Mouse (Mus musculus) heart, embryonic 16.5 days (tissue): ENCODE measurements around the gene Srsf3. TPM values are rescaled to one million over a fixed set of nuclear protein-coding genes. Genes with fewer than 3 reads are reported as not detected.
"Not testable (repeated sequence)": the region's sequence is repeated elsewhere in the genome, so short reads cannot be mapped to it uniquely, and the experiment has no call there.

Experiments used
- ATAC-seq: fragments of 200-750 bp; cut with Nextera tagmentation; replicated peaks from 2 replicates; pipeline ENCODE4 v1.8.0; 2017; ENCODE audit warnings: moderate number of reproducible peaks; ENCODE audit not compliant: insufficient read depth, low FRiP score; ENCODE audit errors: extremely low read depth
- H3K27ac ChIP-seq: fragments of 300-500 bp; sonication (generic); 2 replicates; pipeline ENCODE4 v1.5.1; 2014; ENCODE audit warnings: mild to moderate bottlenecking, low read length, control low read depth, moderate library complexity
- H3K27me3 ChIP-seq: fragments of 300-500 bp; sonication (generic); 2 replicates; pipeline ENCODE4 v1.6.1; 2014; ENCODE audit warnings: low read length, mixed read lengths; ENCODE audit not compliant: control insufficient read depth, insufficient read depth
- H3K36me3 ChIP-seq: fragments of 300-500 bp; sonication (generic); 2 replicates; pipeline ENCODE4 v1.6.1; 2014; ENCODE audit not compliant: control insufficient read depth, insufficient read depth
- H3K4me1 ChIP-seq: fragments of 300-500 bp; sonication (generic); 2 replicates; pipeline ENCODE4 v1.6.1; 2014; ENCODE audit warnings: low read length, mixed read lengths; ENCODE audit not compliant: control insufficient read depth, insufficient read depth
- H3K4me2 ChIP-seq: fragments of 300-500 bp; sonication (generic); 2 replicates; pipeline ENCODE4 v1.6.1; 2014; ENCODE audit warnings: low read depth, mild to moderate bottlenecking, control low read depth, low read length
- H3K4me3 ChIP-seq: fragments of 300-500 bp; sonication (generic); 2 replicates; pipeline ENCODE4 v1.5.1; 2014; ENCODE audit warnings: mild to moderate bottlenecking, control low read depth, low read length
- H3K9ac ChIP-seq: fragments of 300-500 bp; sonication (generic); 2 replicates; pipeline ENCODE4 v1.6.1; 2014; ENCODE audit warnings: low read length, control low read depth
- H3K9me3 ChIP-seq: fragments of 300-500 bp; sonication (generic); replicated peaks from 2 replicates; pipeline ENCODE4 v1.6.1; 2016; ENCODE audit warnings: low read length; ENCODE audit not compliant: control insufficient read depth
- WGBS: fragments of 180-500 bp; shearing (Covaris S2); extraction: QIAGEN DNeasy Blood & Tissue Kit; methylation state at CpG from one replicate; pipeline ENCODE4 v1.1.7; 2014; 5-methylcytosine and 5-hydroxymethylcytosine counted together
- polyA plus RNA-seq: library from polyadenylated mRNA; unstranded; fragments of >200 nt; fragmentation: Nextera tagmentation; extraction: Ambion mirVana; gene quantifications from 2 replicates; pipeline ENCODE4 v1.2.1, GENCODE M21; 2015

Srsf3 gene
- polyA plus RNA-seq, 1 experiment from 2014 or later, result 367 TPM

GRCm38 (mm10) chr17:29063121-29063987 lies 30.9 kb downstream of the Srsf3 start:
- Histone ChIP-seq H3K4me1 (peaks cover 21% of the 10 kb centered on the region), H3K27ac (no peak overlapping the region; the same call in 1 of the 2 replicates), H3K9ac (no peak overlapping the region), H3K4me2 (no peak overlapping the region), H3K9me3 (no peaks in the 10 kb centered on the region), H3K36me3 (no peaks in the 10 kb centered on the region), H3K27me3 (no peaks in the 10 kb centered on the region), H3K4me3 (no peak overlapping the region)
- WGBS, result 50% methylated on average over 8 of the region's 8 CpGs
- no peak for ATAC-seq

GRCm38 (mm10) chr17:29063988-29064285 lies 31.5 kb downstream of the Srsf3 start:
- Histone ChIP-seq H3K4me3 (no peak overlapping the region), H3K4me1 (peaks cover 18% of the 10 kb centered on the region), H3K9me3 (no peaks in the 10 kb centered on the region), H3K27me3 (no peaks in the 10 kb centered on the region), H3K4me2 (no peak overlapping the region), H3K27ac (no peak overlapping the region), H3K36me3 (no peaks in the 10 kb centered on the region), H3K9ac (no peak overlapping the region)
- WGBS, result 75% methylated on average over 2 of the region's 2 CpGs
- no peak for ATAC-seq

- no peaks in the 10 kb centered on the region for H3K27me3 ChIP-seq
- H3K27ac ChIP-seq, result no peak overlapping the region
- ATAC-seq, result no peak
- no peaks in the 10 kb centered on the region for H3K9me3 ChIP-seq
- 88% methylated on average over 21 of the region's 21 CpGs for WGBS
- no peak overlapping the region for H3K4me2 ChIP-seq
- H3K9ac ChIP-seq, result no peak overlapping the region
- H3K4me1 ChIP-seq, result peaks cover 24% of the 10 kb centered on the region
- no peaks in the 10 kb centered on the region for H3K36me3 ChIP-seq
- H3K4me3 ChIP-seq, result no peak overlapping the region
Observed at GRCm38 (mm10) chr17:29065245-29065940, 33.0 kb downstream of the Srsf3 start.

GRCm38 (mm10) chr17:29065971-29066370 lies 33.5 kb downstream of the Srsf3 start:
- H3K9me3 ChIP-seq, result no peaks in the 10 kb centered on the region
- no peak overlapping the region for H3K4me2 ChIP-seq
- 93% methylated on average over 3 of the region's 3 CpGs for WGBS
- no peaks in the 10 kb centered on the region for H3K36me3 ChIP-seq
- no peaks in the 10 kb centered on the region for H3K27me3 ChIP-seq
- no peak for ATAC-seq
- peaks cover 24% of the 10 kb centered on the region for H3K4me1 ChIP-seq
- no peak overlapping the region for H3K4me3 ChIP-seq
- no peak overlapping the region for H3K9ac ChIP-seq
- H3K27ac ChIP-seq, result no peak overlapping the region

GRCm38 (mm10) chr17:29067416-29067815 lies 35.0 kb downstream of the Srsf3 start:
- H3K4me3 ChIP-seq, ATAC-seq: not testable (repeated sequence)
- 73% methylated on average over 3 of the region's 3 CpGs for WGBS

GRCm38 (mm10) chr17:29067847-29068246 lies 35.4 kb downstream of the Srsf3 start:
- WGBS, result 59% methylated on average over 5 of the region's 5 CpGs
- no peak overlapping the region for H3K4me2 ChIP-seq
- H3K9ac ChIP-seq, result no peak overlapping the region
- H3K27me3 ChIP-seq, result no peaks in the 10 kb centered on the region
- H3K27ac ChIP-seq, result no peak overlapping the region
- ATAC-seq, result no peak
- no peaks in the 10 kb centered on the region for H3K9me3 ChIP-seq
- H3K4me3 ChIP-seq, result no peak overlapping the region
- H3K4me1 ChIP-seq, result peaks cover 17% of the 10 kb centered on the region
- no peaks in the 10 kb centered on the region for H3K36me3 ChIP-seq

More at GRCm38 (mm10) chr17:29067416-29067815, 35.0 kb downstream of the Srsf3 start:
- H3K4me2 ChIP-seq, H3K9me3 ChIP-seq, H3K27ac ChIP-seq, H3K27me3 ChIP-seq, H3K36me3 ChIP-seq, H3K9ac ChIP-seq: not testable (repeated sequence)
- H3K4me1 ChIP-seq, result peaks cover 17% of the 10 kb centered on the region

GRCm38 (mm10) chr17:29069063-29069462 lies 36.6 kb downstream of the Srsf3 start:
- no peak overlapping the region for H3K27ac ChIP-seq

GRCm38 (mm10) chr17:29071820-29072219 lies 39.4 kb downstream of the Srsf3 start:
- Histone ChIP-seq H3K27me3 (no peaks in the 10 kb centered on the region), H3K4me1 (peaks cover 22% of the 10 kb centered on the region), H3K4me3 (no peak overlapping the region), H3K27ac (no peak overlapping the region), H3K9ac (no peak overlapping the region), H3K4me2 (no peak overlapping the region), H3K36me3 (no peaks in the 10 kb centered on the region), H3K9me3 (no peaks in the 10 kb centered on the region)
- 68% methylated on average over 5 of the region's 5 CpGs for WGBS
- ATAC-seq, result no peak

More at GRCm38 (mm10) chr17:29069063-29069462, 36.6 kb downstream of the Srsf3 start:
- Histone ChIP-seq H3K4me2 (no peak overlapping the region), H3K4me1 (peaks cover 22% of the 10 kb centered on the region), H3K27me3 (no peaks in the 10 kb centered on the region), H3K4me3 (no peak overlapping the region), H3K36me3 (no peaks in the 10 kb centered on the region), H3K9ac (no peak overlapping the region), H3K9me3 (no peaks in the 10 kb centered on the region)
- peak; percentile 58; the same call in 1 of the 2 replicates for ATAC-seq
- whole genome bisulfite sequencing, result 46% methylated on average over 10 of the region's 10 CpGs

GRCm38 (mm10) chr17:29072701-29073307 lies 40.4 kb downstream of the Srsf3 start:
- Histone ChIP-seq H3K9me3 (no peaks in the 10 kb centered on the region), H3K27ac (peak overlapping the region; percentile 51), H3K27me3 (no peaks in the 10 kb centered on the region), H3K4me2 (peak overlapping the region; percentile 38), H3K9ac (peak overlapping the region; percentile 4; the same call in 1 of the 2 replicates), H3K4me1 (peaks cover 22% of the 10 kb centered on the region), H3K36me3 (no peaks in the 10 kb centered on the region), H3K4me3 (no peak overlapping the region)
- peak; percentile 49 for ATAC-seq
- WGBS, result 18% methylated on average over 11 of the region's 11 CpGs
